Mouse (Mus musculus): Measurements from ENCODE around the gene B3gnt8.

Gene B3gnt8

GRCm38 (mm10) chr7:25619722-25619991, 6.8 kb upstream of the B3gnt8 start:
- no peak for DNase-seq (ENCODE audit: low read depth)

- no peak for DNase-seq (ENCODE audit: low read depth)
Observed at GRCm38 (mm10) chr7:25620101-25620500, 6.4 kb upstream of the B3gnt8 start.

GRCm38 (mm10) chr7:25620751-25621150, 5.7 kb upstream of the B3gnt8 start:
- no peak for DNase-seq (ENCODE audit: low read depth)

GRCm38 (mm10) chr7:25623857-25624370, 2.5 kb upstream of the B3gnt8 start:
- DNase-seq (ENCODE audit: low read depth), result no peak

- no peak for DNase-seq (ENCODE audit: low read depth)
Observed at GRCm38 (mm10) chr7:25624851-25625250, 1.6 kb upstream of the B3gnt8 start.

- DNase-seq (ENCODE audit: low read depth), result peak; percentile 41
Observed at GRCm38 (mm10) chr7:25625594-25626250, 732 bp upstream of the B3gnt8 start.

GRCm38 (mm10) chr7:25627431-25628322, 1.2 kb downstream of the B3gnt8 start:
- peak; percentile 40 for DNase-seq (ENCODE audit: low read depth)

- DNase-seq (ENCODE audit: low read depth), result no peak
Observed at GRCm38 (mm10) chr7:25628323-25628620, 1.8 kb downstream of the B3gnt8 start.

- no peak for DNase-seq (ENCODE audit: low read depth)
Observed at GRCm38 (mm10) chr7:25632679-25633078, 6.2 kb downstream of the B3gnt8 start.

- no peak for DNase-seq (ENCODE audit: low read depth)
Observed at GRCm38 (mm10) chr7:25636373-25636772, 9.9 kb downstream of the B3gnt8 start.

GRCm38 (mm10) chr7:25637099-25637498, 10.6 kb downstream of the B3gnt8 start:
- no peak for DNase-seq (ENCODE audit: low read depth)

GRCm38 (mm10) chr7:25639754-25640153, 13.3 kb downstream of the B3gnt8 start:
- no peak for DNase-seq (ENCODE audit: low read depth)

GRCm38 (mm10) chr7:25644136-25644535, 17.7 kb downstream of the B3gnt8 start:
- DNase-seq (ENCODE audit: low read depth), result no peak

GRCm38 (mm10) chr7:25644631-25645030, 18.2 kb downstream of the B3gnt8 start:
- no peak for DNase-seq (ENCODE audit: low read depth)

- no peak for DNase-seq (ENCODE audit: low read depth)
Observed at GRCm38 (mm10) chr7:25645074-25645473, 18.6 kb downstream of the B3gnt8 start.

- no peak for DNase-seq (ENCODE audit: low read depth)
Observed at GRCm38 (mm10) chr7:25647574-25648123, 21.2 kb downstream of the B3gnt8 start.

- DNase-seq (ENCODE audit: low read depth), result no peak
Observed at GRCm38 (mm10) chr7:25649839-25650238, 23.4 kb downstream of the B3gnt8 start.

- no peak for DNase-seq (ENCODE audit: low read depth)
Observed at GRCm38 (mm10) chr7:25651281-25651680, 24.8 kb downstream of the B3gnt8 start.

GRCm38 (mm10) chr7:25652244-25652759, 25.8 kb downstream of the B3gnt8 start:
- no peak for DNase-seq (ENCODE audit: low read depth)

- no peak for DNase-seq (ENCODE audit: low read depth)
Observed at GRCm38 (mm10) chr7:25655601-25656428, 29.4 kb downstream of the B3gnt8 start.

- no peak for DNase-seq (ENCODE audit: low read depth)
Observed at GRCm38 (mm10) chr7:25657785-25658184, 31.3 kb downstream of the B3gnt8 start.
